In the genomic region with DNA sequence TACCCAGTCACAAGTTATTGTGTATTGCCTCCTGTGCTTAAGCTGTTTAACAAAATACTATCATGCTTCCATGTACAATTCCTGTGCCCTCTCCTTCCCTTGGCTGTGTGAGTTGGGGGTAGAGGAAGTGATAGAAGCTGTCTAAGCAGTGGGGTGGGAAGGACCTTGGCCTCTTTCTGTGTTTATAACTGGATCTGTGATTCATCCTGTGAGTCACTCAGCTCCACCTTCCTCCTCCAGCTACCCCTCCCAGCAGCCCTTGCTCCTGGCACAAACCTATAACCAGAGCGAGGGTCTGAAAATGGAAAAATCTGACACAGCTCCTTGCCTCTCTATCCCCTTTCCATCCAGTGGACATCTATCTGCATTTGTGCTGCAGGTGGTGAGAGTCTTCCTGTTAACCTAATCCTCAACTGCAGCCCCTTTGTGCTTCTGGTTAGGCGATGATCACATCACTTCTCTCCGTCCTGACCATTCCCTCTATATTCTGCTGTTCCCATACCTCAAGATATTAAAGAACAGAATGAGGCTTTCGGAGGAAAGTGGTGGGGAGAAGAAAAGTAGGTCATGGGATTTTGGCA, we compare ENCODE assay signal across 8 mouse cellular contexts. TPM values are rescaled to one million over a fixed set of nuclear protein-coding genes. Genes with fewer than 3 reads are reported as not detected.
DNase-seq lines count a peak whose midpoint lies in the region; ATAC-seq and TF ChIP-seq lines count a peak whose summit lies in the region.

No protein-coding gene starts in this region.

- peak; percentile 49 for DNase-seq in layer of hippocampus, adult 11-12 months (ENCODE audit: low spot score)
- no peak for DNase-seq in layer of hippocampus, postnatal 14 days (ENCODE audit: low spot score in 2 of 2)
- peak; percentile 96 for DNase-seq in brain, adult 2 months (ENCODE audit: low read depth, low spot score)
- no peak for DNase-seq in liver, embryonic 13.5 days
- DNase-seq in thymus, postnatal 25 days, result no peak

- H3K9ac ChIP-seq in intestine, postnatal 0 days (ENCODE audit: low read depth, low read length), result peak overlapping the region; percentile 67
- H3K9ac ChIP-seq in liver, embryonic 13.5 days, result no peak overlapping the region
- no peak overlapping the region for H3K9ac ChIP-seq in neural tube, embryonic 12.5 days

- H3K27ac ChIP-seq in intestine, postnatal 0 days (ENCODE audit: low read depth, low read length), result peak overlapping the region; percentile 97
- H3K27ac ChIP-seq in liver, embryonic 13.5 days, result peak overlapping the region; percentile 59
- H3K27ac ChIP-seq in neural tube, embryonic 12.5 days, result no peak overlapping the region

- peak overlapping the region; percentile 87 for H3K4me2 ChIP-seq in intestine, postnatal 0 days (replicated peaks; ENCODE audit: low read depth)
- H3K4me2 ChIP-seq in liver, embryonic 13.5 days, result peak overlapping the region; percentile 51; the same call in 1 of the 2 replicates
- peak overlapping the region; percentile 75; the same call in 1 of the 2 replicates for H3K4me2 ChIP-seq in neural tube, embryonic 12.5 days (replicated peaks)

- H3K4me3 ChIP-seq in intestine, postnatal 0 days (ENCODE audit: low read depth, low read length), result peak overlapping the region; percentile 53
- no peak overlapping the region for H3K4me3 ChIP-seq in liver, embryonic 13.5 days (replicated peaks)
- H3K4me3 ChIP-seq in neural tube, embryonic 12.5 days, result no peak overlapping the region

- TF ChIP-seq CTCF in intestine, postnatal 0 days (IDR thresholded peaks at IDR 0.05; ENCODE audit: low read depth), result no peak

- H3K9me3 ChIP-seq in intestine, postnatal 0 days (ENCODE audit: control insufficient read depth), result no peaks in the 10 kb centered on the region
- no peaks in the 10 kb centered on the region for H3K9me3 ChIP-seq in liver, embryonic 13.5 days (replicated peaks)
- H3K9me3 ChIP-seq in neural tube, embryonic 12.5 days, result no peaks in the 10 kb centered on the region

- WGBS in intestine, postnatal 0 days, result 27% methylated on average over 4 of the region's 4 CpGs
- 39% methylated on average over 4 of the region's 4 CpGs for WGBS in liver, embryonic 13.5 days (ENCODE audit: insufficient replicate concordance)
- WGBS in neural tube, embryonic 12.5 days, result 68% methylated on average over 4 of the region's 4 CpGs

- H3K4me1 ChIP-seq in intestine, postnatal 0 days (replicated peaks; ENCODE audit: control insufficient read depth, insufficient read depth, low read length), result peaks cover 13% of the 10 kb centered on the region
- H3K4me1 ChIP-seq in liver, embryonic 13.5 days (replicated peaks), result peaks cover 21% of the 10 kb centered on the region; the same call in 1 of the 2 replicates
- peaks cover 16% of the 10 kb centered on the region for H3K4me1 ChIP-seq in neural tube, embryonic 12.5 days

- peaks cover 11% of the 10 kb centered on the region for H3K36me3 ChIP-seq in intestine, postnatal 0 days (ENCODE audit: control insufficient read depth, insufficient read depth)
- H3K36me3 ChIP-seq in liver, embryonic 13.5 days, result peaks cover 8% of the 10 kb centered on the region
- H3K36me3 ChIP-seq in neural tube, embryonic 12.5 days, result peaks cover 7% of the 10 kb centered on the region

- peak; percentile 68 for ATAC-seq in granulocyte monocyte progenitor cell, adult 5-6 weeks (replicated peaks; ENCODE audit: poor library complexity, severe bottlenecking)
- ATAC-seq in intestine, postnatal 0 days, result peak; percentile 87
- ATAC-seq in liver, embryonic 13.5 days (ENCODE audit: low read depth), result 0 out of 2 replicates have a peak, but pooled peaks have one; percentile 24
- no peak for ATAC-seq in neural tube, embryonic 12.5 days (ENCODE audit: low FRiP score, low read depth)

- H3K27me3 ChIP-seq in intestine, postnatal 0 days (replicated peaks; ENCODE audit: control insufficient read depth, insufficient read depth, low read length), result no peaks in the 10 kb centered on the region
- peaks cover 54% of the 10 kb centered on the region for H3K27me3 ChIP-seq in liver, embryonic 13.5 days
- no peaks in the 10 kb centered on the region for H3K27me3 ChIP-seq in neural tube, embryonic 12.5 days (replicated peaks)

RNA-seq across cellular contexts. Expression of gene Mtmr11, which starts 1.5 kb away (rescaled TPM):
- 1 to 10 TPM; 5.8 to 7.8 TPM for total RNA-seq in layer of hippocampus, postnatal 14 days (2021)
- total RNA-seq in granulocyte monocyte progenitor cell, adult 5-6 weeks (2014; fragmentation: Nextera tagmentation), result not detected in 2 replicates
- total RNA-seq in granulocyte monocyte progenitor cell, adult 5-6 weeks (2017), result 2.6 TPM in 1 of 2 replicates, not detected in the other
- 28.7 and 34.5 TPM in 2 replicates for polyA plus RNA-seq in intestine, postnatal 0 days (2015; fragmentation: Nextera tagmentation; extraction: Ambion mirVana)
- polyA plus RNA-seq in liver, embryonic 13.5 days (2015; fragmentation: Nextera tagmentation; extraction: Ambion mirVana), result 1.9 and 2.2 TPM in 2 replicates
- 9.8 and 14.1 TPM in 2 replicates for polyA plus RNA-seq in neural tube, embryonic 12.5 days (2016; fragmentation: Nextera tagmentation; extraction: Ambion mirVana)

RNA-seq across cellular contexts. Expression of gene Sf3b4, which starts 11.8 kb away (rescaled TPM):
- 10 to 100 TPM; 48.6 to 52.4 TPM for total RNA-seq in layer of hippocampus, postnatal 14 days (2021)
- total RNA-seq in granulocyte monocyte progenitor cell, adult 5-6 weeks (2014; fragmentation: Nextera tagmentation), result 94.6 and 123 TPM in 2 replicates
- 18.4 and 22.7 TPM in 2 replicates for total RNA-seq in granulocyte monocyte progenitor cell, adult 5-6 weeks (2017)
- 63.5 and 66.8 TPM in 2 replicates for polyA plus RNA-seq in intestine, postnatal 0 days (2015; fragmentation: Nextera tagmentation; extraction: Ambion mirVana)
- polyA plus RNA-seq in liver, embryonic 13.5 days (2015; fragmentation: Nextera tagmentation; extraction: Ambion mirVana), result 103 and 110 TPM in 2 replicates
- polyA plus RNA-seq in neural tube, embryonic 12.5 days (2016; fragmentation: Nextera tagmentation; extraction: Ambion mirVana), result 165 and 183 TPM in 2 replicates

RNA-seq across cellular contexts. Expression of gene Sv2a, which starts 20.6 kb away (rescaled TPM):
- 100 to 1,000 TPM; 360 to 375 TPM for total RNA-seq in layer of hippocampus, postnatal 14 days (2021)
- 0.39 and 1.7 TPM in 2 replicates for total RNA-seq in granulocyte monocyte progenitor cell, adult 5-6 weeks (2014; fragmentation: Nextera tagmentation)
- total RNA-seq in granulocyte monocyte progenitor cell, adult 5-6 weeks (2017), result 0.21 and 1.7 TPM in 2 replicates
- 2.3 and 3.5 TPM in 2 replicates for polyA plus RNA-seq in intestine, postnatal 0 days (2015; fragmentation: Nextera tagmentation; extraction: Ambion mirVana)
- 0.44 and 0.49 TPM in 2 replicates for polyA plus RNA-seq in liver, embryonic 13.5 days (2015; fragmentation: Nextera tagmentation; extraction: Ambion mirVana)
- 44.4 and 44.8 TPM in 2 replicates for polyA plus RNA-seq in neural tube, embryonic 12.5 days (2016; fragmentation: Nextera tagmentation; extraction: Ambion mirVana)

RNA-seq across cellular contexts. Expression of gene Otud7b, which starts 56.0 kb away (rescaled TPM):
- 10 to 100 TPM; 27.4 to 31.0 TPM for total RNA-seq in layer of hippocampus, postnatal 14 days (2021)
- total RNA-seq in granulocyte monocyte progenitor cell, adult 5-6 weeks (2014; fragmentation: Nextera tagmentation), result 3.4 and 6.1 TPM in 2 replicates
- total RNA-seq in granulocyte monocyte progenitor cell, adult 5-6 weeks (2017), result 8.8 and 12.5 TPM in 2 replicates
- polyA plus RNA-seq in intestine, postnatal 0 days (2015; fragmentation: Nextera tagmentation; extraction: Ambion mirVana), result 16.6 and 17.0 TPM in 2 replicates
- 11.3 and 11.4 TPM in 2 replicates for polyA plus RNA-seq in liver, embryonic 13.5 days (2015; fragmentation: Nextera tagmentation; extraction: Ambion mirVana)
- 11.6 and 16.2 TPM in 2 replicates for polyA plus RNA-seq in neural tube, embryonic 12.5 days (2016; fragmentation: Nextera tagmentation; extraction: Ambion mirVana)

RNA-seq across cellular contexts. Expression of gene Bola1, which starts 59.2 kb away (rescaled TPM):
- 10 to 100 TPM; 16.1 to 21.2 TPM for total RNA-seq in layer of hippocampus, postnatal 14 days (2021)
- total RNA-seq in granulocyte monocyte progenitor cell, adult 5-6 weeks (2014; fragmentation: Nextera tagmentation), result 9.4 and 44.0 TPM in 2 replicates
- total RNA-seq in granulocyte monocyte progenitor cell, adult 5-6 weeks (2017), result 45.3 and 56.0 TPM in 2 replicates
- polyA plus RNA-seq in intestine, postnatal 0 days (2015; fragmentation: Nextera tagmentation; extraction: Ambion mirVana), result 56.4 and 60.7 TPM in 2 replicates
- polyA plus RNA-seq in liver, embryonic 13.5 days (2015; fragmentation: Nextera tagmentation; extraction: Ambion mirVana), result 50.7 and 56.1 TPM in 2 replicates
- 60.8 and 69.5 TPM in 2 replicates for polyA plus RNA-seq in neural tube, embryonic 12.5 days (2016; fragmentation: Nextera tagmentation; extraction: Ambion mirVana)

Comparison
In these comparisons a context has a peak if more than half of its experiments do, and no peak if none do; other contexts are left out.
1. DNase-seq: peak in layer of hippocampus, adult 11-12 months (single experiment) and brain, adult 2 months (single experiment); none in layer of hippocampus, postnatal 14 days (0 of 2), liver, embryonic 13.5 days (single experiment) and thymus, postnatal 25 days (single experiment).
2. RNA of gene Sv2a, which starts 20.6 kb away (polyA plus RNA-seq): 44.4 to 44.8 TPM in neural tube, embryonic 12.5 days; 2.3 to 3.5 TPM in intestine, postnatal 0 days and 0.44 to 0.49 TPM in liver, embryonic 13.5 days; every median in the first group is over 10 times any median in the second.
3. Peak in every context shown above with its lines, with median percentiles within 50 percentile points of each other: H3K4me2 ChIP-seq.